Mouse (Mus musculus) cortical plate, adult 2 months (tissue): ENCODE results near the gene Frs2.

ENCODE experiments used
- CTCF ChIP-seq: fragments of 200-500 bp; IDR thresholded peaks from 2 replicates; pipeline ENCODE4 v1.5.1; 2011; ENCODE audit warnings: mild to moderate bottlenecking, control low read depth, low read length; ENCODE audit not compliant: insufficient read depth; ENCODE audit errors: extremely low read depth
- POLR2A ChIP-seq: fragments of 200-500 bp; IDR thresholded peaks from 2 replicates; pipeline ENCODE4 v1.6.1; 2011; ENCODE audit warnings: mild to moderate bottlenecking, low read length, control low read depth; ENCODE audit not compliant: insufficient read depth; ENCODE audit errors: extremely low read depth

DNA sequence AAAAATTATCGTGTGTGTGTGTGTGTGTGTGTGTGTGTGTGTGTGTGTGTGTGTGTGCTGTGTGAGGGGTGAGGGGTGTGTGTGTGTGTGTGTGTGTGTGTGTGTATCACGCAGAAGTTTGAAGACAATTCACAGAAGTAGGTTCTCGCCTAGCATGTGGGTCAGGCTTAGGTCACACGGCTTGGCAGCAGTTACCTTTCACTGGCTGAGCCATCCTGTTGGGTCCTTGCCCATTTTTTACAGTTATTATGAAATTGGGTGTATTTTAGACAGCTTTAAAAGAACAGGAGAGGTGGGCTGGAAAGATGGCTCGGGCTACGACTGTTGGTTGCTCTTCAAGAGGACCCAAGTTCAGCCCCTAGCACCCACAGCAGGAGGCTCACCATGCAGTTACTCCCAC is 18.3 kb downstream of the Frs2 start:
- no peak for TF ChIP-seq CTCF
- TF ChIP-seq POLR2A: no peak
